Mouse (Mus musculus) megakaryocyte, embryonic 14.5 days (primary cell): ENCODE measurements at regions not wholly inside any gene's neighbourhood (a gene's known extent, or its start where the extent isn't known, plus 50 kb on each side); places are given as distances from the start of the nearest gene placed in this dataset.
"Not testable (repeated sequence)": the region's sequence is repeated elsewhere in the genome, so short reads cannot be mapped to it uniquely, and the experiment has no call there.

Source experiments
- H3K27me3 ChIP-seq: replicated peaks from 2 replicates; pipeline ENCODE3; 2012; ENCODE audit warnings: inconsistent platforms
- H3K36me3 ChIP-seq: replicated peaks from 2 replicates; pipeline ENCODE3; 2012; ENCODE audit warnings: low read length, inconsistent platforms, mixed read lengths
- H3K4me1 ChIP-seq: 2 replicates; pipeline ENCODE4 v1.6.1; 2012; ENCODE audit warnings: inconsistent platforms
- H3K4me3 ChIP-seq: replicated peaks from 2 replicates; pipeline ENCODE3; 2012; ENCODE audit warnings: moderate library complexity, mild to moderate bottlenecking, inconsistent platforms
- H3K9me3 ChIP-seq: 2 replicates; pipeline ENCODE4 v1.6.1; 2012; ENCODE audit warnings: inconsistent platforms
- FLI1 ChIP-seq: IDR thresholded peaks from 2 replicates; pipeline ENCODE4 v1.6.1; 2012; ENCODE audit warnings: low read length, inconsistent platforms, mixed read lengths
- GATA1 ChIP-seq: IDR thresholded peaks from 3 replicates; pipeline ENCODE4 v1.6.1; 2012; ENCODE audit warnings: mixed read lengths, low read length, inconsistent platforms, borderline replicate concordance

DNA sequence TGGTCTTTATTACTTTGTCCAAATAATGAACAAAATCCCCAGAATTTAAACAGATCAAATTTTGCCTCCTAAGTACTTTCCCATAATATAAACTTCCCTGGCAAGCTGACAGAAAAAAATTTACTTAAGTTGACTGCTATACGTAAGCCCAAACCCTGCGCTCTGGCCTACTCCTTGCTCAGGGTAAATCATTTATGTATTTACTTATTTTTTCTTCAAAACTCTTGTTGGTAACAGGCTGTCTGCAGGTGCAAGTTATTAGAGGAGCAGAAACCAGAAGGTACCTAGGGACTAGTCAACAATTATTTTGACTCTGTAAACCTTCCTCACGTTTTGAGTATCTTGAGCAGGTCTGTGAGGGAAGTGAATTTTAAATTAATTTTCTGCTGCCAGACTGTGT lies 2615.7 kb downstream of the Poteg start:
- 0 out of 2 replicates have a peak, but pooled peaks cover 2% of the 10 kb centered on the region for H3K9me3 ChIP-seq
- H3K36me3 ChIP-seq, result no peaks in the 10 kb centered on the region
- no peak for TF ChIP-seq FLI1
- TF ChIP-seq GATA1, result no peak
- no peaks in the 10 kb centered on the region for H3K4me1 ChIP-seq
- no peaks in the 10 kb centered on the region for H3K27me3 ChIP-seq
- H3K4me3 ChIP-seq, result no peak overlapping the region

GRCm38 (mm10) chr8:30077726-30078125 lies 2630.3 kb downstream of the Poteg start:
- no peaks in the 10 kb centered on the region for H3K27me3 ChIP-seq
- TF ChIP-seq GATA1, result no peak
- TF ChIP-seq FLI1, result no peak
- H3K4me1 ChIP-seq, result no peaks in the 10 kb centered on the region
- no peaks in the 10 kb centered on the region for H3K36me3 ChIP-seq
- H3K9me3 ChIP-seq, result no peaks in the 10 kb centered on the region
- no peak overlapping the region for H3K4me3 ChIP-seq

DNA sequence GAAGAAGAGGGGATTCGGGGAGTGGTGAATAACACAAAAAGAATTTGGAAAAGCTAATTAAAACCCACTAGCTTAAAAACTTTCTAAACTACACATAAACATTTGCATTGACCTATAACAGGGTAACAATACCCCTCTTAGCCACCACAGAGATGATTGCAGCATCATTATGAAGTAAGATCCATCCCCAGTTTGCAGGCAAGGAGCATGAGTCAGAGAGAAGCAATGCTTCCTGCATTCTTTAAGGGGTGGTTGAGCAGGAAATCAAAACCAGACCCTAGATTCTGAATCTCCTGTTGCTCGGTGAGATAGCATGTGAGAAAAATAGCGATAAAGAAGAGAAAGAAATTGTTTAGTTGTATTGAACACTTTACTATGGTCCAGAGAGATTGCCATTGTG lies 2680.3 kb downstream of the Poteg start:
- H3K4me3 ChIP-seq, result no peak overlapping the region
- H3K36me3 ChIP-seq, result no peaks in the 10 kb centered on the region
- no peaks in the 10 kb centered on the region for H3K4me1 ChIP-seq
- H3K9me3 ChIP-seq, result no peaks in the 10 kb centered on the region
- H3K27me3 ChIP-seq, result no peaks in the 10 kb centered on the region
- no peak for TF ChIP-seq FLI1
- TF ChIP-seq GATA1, result no peak

GRCm38 (mm10) chr8:30134999-30135398 lies 2687.5 kb downstream of the Poteg start:
- Histone ChIP-seq H3K9me3 (no peaks in the 10 kb centered on the region), H3K4me3 (no peak overlapping the region), H3K36me3 (no peaks in the 10 kb centered on the region), H3K27me3 (no peaks in the 10 kb centered on the region), H3K4me1 (no peaks in the 10 kb centered on the region)
- no peak for TF ChIP-seq GATA1
- TF ChIP-seq FLI1, result no peak

- Histone ChIP-seq H3K27me3 (no peaks in the 10 kb centered on the region), H3K4me3 (no peak overlapping the region), H3K4me1 (no peaks in the 10 kb centered on the region), H3K36me3 (no peaks in the 10 kb centered on the region), H3K9me3 (0 out of 2 replicates have a peak, but pooled peaks cover 3% of the 10 kb centered on the region)
- TF ChIP-seq FLI1 (no peak), GATA1 (no peak)
These were observed 2703.8 kb downstream of the Poteg start for GRCm38 (mm10) chr8:30151181-30151844.

GRCm38 (mm10) chr8:30152921-30153320 lies 2705.5 kb downstream of the Poteg start:
- no peaks in the 10 kb centered on the region for H3K27me3 ChIP-seq
- H3K4me3 ChIP-seq, result no peak overlapping the region
- H3K4me1 ChIP-seq, result no peaks in the 10 kb centered on the region
- 0 out of 2 replicates have a peak, but pooled peaks cover 3% of the 10 kb centered on the region for H3K9me3 ChIP-seq
- no peaks in the 10 kb centered on the region for H3K36me3 ChIP-seq
- no peak for TF ChIP-seq GATA1
- no peak for TF ChIP-seq FLI1

GRCm38 (mm10) chr8:30171881-30172280 lies 2724.4 kb downstream of the Poteg start:
- Histone ChIP-seq H3K9me3 (no peaks in the 10 kb centered on the region), H3K27me3 (no peaks in the 10 kb centered on the region), H3K4me3 (no peak overlapping the region), H3K36me3 (no peaks in the 10 kb centered on the region), H3K4me1 (no peaks in the 10 kb centered on the region)
- TF ChIP-seq FLI1 (no peak), GATA1 (no peak)

- not testable (repeated sequence) for H3K27me3 ChIP-seq, H3K9me3 ChIP-seq, H3K4me1 ChIP-seq, H3K4me3 ChIP-seq, H3K36me3 ChIP-seq
These were observed 2755.3 kb downstream of the Poteg start for GRCm38 (mm10) chr8:30202746-30203145.

DNA sequence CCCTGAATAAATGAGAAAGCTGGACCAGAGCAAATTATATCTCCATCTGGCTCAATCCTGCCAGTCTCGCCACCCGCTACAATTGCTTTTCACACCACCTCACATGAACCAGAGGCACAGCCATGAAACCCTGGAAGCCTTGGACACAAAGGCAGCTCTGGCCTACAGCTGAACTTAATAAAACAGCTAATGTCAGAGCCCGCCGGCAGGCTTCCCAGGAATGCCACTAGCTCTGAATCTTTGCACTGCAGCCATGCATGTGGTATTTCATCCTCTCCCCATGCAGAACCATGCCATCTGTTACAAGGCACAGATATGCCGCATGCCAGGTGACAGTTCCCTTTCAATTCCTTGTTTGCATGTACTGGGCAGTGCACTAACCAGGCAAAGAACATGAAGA lies 2779.9 kb downstream of the Poteg start:
- H3K36me3 ChIP-seq, result no peaks in the 10 kb centered on the region
- H3K27me3 ChIP-seq, result no peaks in the 10 kb centered on the region
- no peak overlapping the region for H3K4me3 ChIP-seq
- H3K9me3 ChIP-seq, result peaks cover 4% of the 10 kb centered on the region; the same call in 1 of the 2 replicates
- TF ChIP-seq FLI1 (no peak), GATA1 (no peak)
- H3K4me1 ChIP-seq, result no peaks in the 10 kb centered on the region

DNA sequence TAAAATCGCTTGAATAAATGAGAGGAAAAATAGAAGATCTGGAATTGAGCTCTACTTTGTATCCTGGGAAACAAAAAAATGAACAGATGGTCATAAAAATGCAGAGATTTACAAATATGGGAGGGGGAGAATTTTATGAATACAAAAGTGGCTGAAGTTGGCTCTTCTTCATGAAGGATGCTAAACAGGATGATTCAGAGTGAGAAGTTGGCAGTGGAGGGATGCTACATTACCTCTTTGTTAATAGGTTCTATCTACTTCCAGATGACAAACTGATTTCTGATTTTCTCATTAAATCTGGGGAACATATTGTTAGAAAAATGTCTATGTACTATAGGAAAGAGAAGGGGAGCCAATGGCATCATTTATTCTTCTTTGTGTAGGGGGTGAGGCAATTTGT lies 2785.8 kb downstream of the Poteg start:
- Histone ChIP-seq H3K9me3 (no peaks in the 10 kb centered on the region), H3K27me3 (no peaks in the 10 kb centered on the region), H3K4me1 (no peaks in the 10 kb centered on the region), H3K4me3 (no peak overlapping the region), H3K36me3 (no peaks in the 10 kb centered on the region)
- TF ChIP-seq GATA1, result no peak

DNA sequence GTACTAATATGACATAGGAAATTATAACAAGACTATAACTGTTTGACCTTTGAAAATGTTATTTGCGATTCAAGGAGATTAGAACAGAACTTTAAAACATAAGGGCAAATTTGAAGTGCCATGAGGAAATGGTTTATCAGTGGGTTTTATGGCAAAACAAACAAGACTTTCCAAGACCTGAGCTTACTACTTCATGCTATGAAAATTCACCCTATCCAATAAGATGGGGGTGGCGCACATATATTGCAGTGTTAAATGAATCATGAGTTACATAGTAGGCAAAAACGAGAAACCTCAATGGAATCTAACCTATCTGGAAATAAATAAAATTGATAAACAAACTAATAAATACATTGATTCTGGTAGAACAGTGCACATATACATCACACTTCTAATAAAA lies 2804.3 kb downstream of the Poteg start:
- Histone ChIP-seq H3K27me3 (no peaks in the 10 kb centered on the region), H3K4me1 (no peaks in the 10 kb centered on the region), H3K4me3 (no peak overlapping the region), H3K36me3 (no peaks in the 10 kb centered on the region), H3K9me3 (no peaks in the 10 kb centered on the region)
- TF ChIP-seq FLI1, result no peak
